Mouse (Mus musculus): ENCODE data around the gene Acss2. TPM values are rescaled to one million over a fixed set of nuclear protein-coding genes. Genes with fewer than 3 reads are reported as not detected.

Acss2 gene
- polyA plus RNA-seq, 2 experiments, result 13.3 to 15.0 TPM

DNA sequence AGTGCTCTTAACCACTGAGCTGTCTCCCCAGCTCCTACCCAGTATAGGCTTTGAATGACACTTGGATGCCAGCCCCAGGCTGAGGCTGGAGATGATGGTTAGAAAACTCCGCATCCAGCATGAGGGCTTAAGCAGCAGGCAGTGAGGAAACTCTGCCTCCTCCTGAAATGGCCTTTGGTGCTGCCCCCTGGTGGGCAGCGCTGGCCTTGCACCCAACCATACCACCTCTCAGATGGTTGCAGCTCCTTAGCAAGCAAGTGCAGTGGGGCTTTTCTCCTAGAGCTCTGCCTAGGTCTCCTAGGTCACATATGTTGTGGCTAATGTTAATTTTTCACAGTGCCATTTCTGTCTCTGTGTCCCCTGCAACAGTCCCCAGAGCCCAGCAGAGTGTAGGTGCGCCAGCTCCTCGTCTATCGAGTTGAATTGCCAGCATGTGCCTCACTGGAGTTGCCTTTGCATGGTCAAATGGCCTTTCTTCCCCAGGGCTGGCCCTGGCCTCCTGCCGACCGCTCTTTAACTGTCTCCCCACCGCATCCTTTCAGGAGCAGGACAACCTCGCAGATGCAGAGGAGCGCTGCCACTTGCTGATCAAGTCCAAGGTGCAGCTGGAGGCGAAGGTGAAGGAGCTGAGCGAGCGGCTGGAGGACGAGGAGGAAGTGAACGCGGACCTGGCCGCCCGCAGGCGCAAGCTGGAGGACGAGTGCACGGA lies 109.4 kb downstream of the Acss2 start:
- ATAC-seq (ENCODE audit: low FRiP score, low read depth), result no peak
- no peak overlapping the region for H3K4me3 ChIP-seq (replicated peaks; ENCODE audit: low read length)
- H3K27ac ChIP-seq (replicated peaks; ENCODE audit: low read depth, low read length), result no peak overlapping the region
- peaks cover 56% of the 10 kb centered on the region for H3K27me3 ChIP-seq (ENCODE audit: control insufficient read depth, insufficient read depth, low read length)
- WGBS, result 53% methylated on average over 21 of the region's 21 CpGs
- peak; percentile 66 for DNase-seq (ENCODE audit: low spot score)
- H3K9me3 ChIP-seq (ENCODE audit: control insufficient read depth, low read length), result no peaks in the 10 kb centered on the region
- H3K4me2 ChIP-seq (replicated peaks; ENCODE audit: low read depth, low read length, severe bottlenecking), result no peak overlapping the region
- no peak overlapping the region for H3K9ac ChIP-seq (ENCODE audit: low read depth, low read length, severe bottlenecking)
- no peaks in the 10 kb centered on the region for H3K4me1 ChIP-seq (ENCODE audit: control insufficient read depth, insufficient read depth, low read length)
- TF ChIP-seq POLR2A (IDR thresholded peaks at IDR 0.05; ENCODE audit: borderline replicate concordance, extremely low read depth, insufficient read depth, insufficient read length), result no peak
- H3K36me3 ChIP-seq (ENCODE audit: control insufficient read depth, insufficient read depth, low read length), result peaks cover 22% of the 10 kb centered on the region

DNA sequence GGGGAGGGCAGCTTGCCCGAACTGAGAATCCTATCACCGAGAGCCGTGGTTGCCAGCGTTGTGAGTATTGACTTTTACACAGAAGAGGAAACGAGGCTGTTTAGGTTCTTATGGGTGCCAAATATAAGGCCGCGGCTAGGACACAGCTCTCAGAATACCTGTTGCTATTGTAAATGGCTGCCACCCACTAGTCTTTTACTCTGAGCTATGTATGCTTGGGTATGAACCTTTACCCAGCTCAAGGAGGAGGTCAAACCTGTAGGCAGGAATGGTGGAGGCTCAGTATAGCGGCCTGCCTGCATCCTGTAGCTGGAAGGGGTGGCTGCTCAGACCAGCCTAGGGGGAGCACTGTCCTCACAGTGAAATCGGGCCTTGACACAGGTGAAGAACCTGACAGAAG lies 110.4 kb downstream of the Acss2 start:
- WGBS, result 85% methylated on average over 9 of the region's 9 CpGs
- no peak overlapping the region for H3K9ac ChIP-seq (ENCODE audit: low read depth, low read length, severe bottlenecking)
- ATAC-seq (ENCODE audit: low FRiP score, low read depth), result no peak

DNA sequence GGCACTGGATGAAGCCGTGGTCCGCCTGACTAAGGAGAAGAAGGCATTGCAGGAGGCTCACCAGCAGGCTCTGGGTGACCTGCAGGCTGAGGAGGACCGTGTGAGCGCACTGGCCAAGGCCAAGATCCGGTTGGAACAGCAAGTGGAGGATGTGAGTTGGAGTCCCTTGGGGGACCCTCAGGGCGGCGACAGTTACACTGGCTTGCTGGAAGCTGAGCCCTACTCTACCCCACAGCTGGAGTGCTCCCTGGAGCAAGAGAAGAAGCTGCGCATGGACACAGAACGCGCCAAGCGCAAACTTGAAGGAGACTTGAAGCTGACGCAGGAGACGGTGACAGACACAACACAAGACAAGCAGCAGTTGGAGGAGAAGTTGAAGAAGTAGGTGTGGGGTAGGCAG lies 110.8 kb downstream of the Acss2 start:
- DNase-seq (ENCODE audit: low spot score), result no peak
- Histone ChIP-seq H3K9ac (ENCODE audit: low read depth, low read length, severe bottlenecking) (no peak overlapping the region), H3K4me1 (ENCODE audit: control insufficient read depth, insufficient read depth, low read length) (no peaks in the 10 kb centered on the region), H3K36me3 (ENCODE audit: control insufficient read depth, insufficient read depth, low read length) (peaks cover 36% of the 10 kb centered on the region), H3K27me3 (ENCODE audit: control insufficient read depth, insufficient read depth, low read length) (peaks cover 70% of the 10 kb centered on the region), H3K4me2 (replicated peaks; ENCODE audit: low read depth, low read length, severe bottlenecking) (no peak overlapping the region), H3K27ac (replicated peaks; ENCODE audit: low read depth, low read length) (no peak overlapping the region), H3K9me3 (ENCODE audit: control insufficient read depth, low read length) (no peaks in the 10 kb centered on the region), H3K4me3 (replicated peaks; ENCODE audit: low read length) (no peak overlapping the region)
- ATAC-seq (ENCODE audit: low FRiP score, low read depth), result no peak
- 78% methylated on average over 13 of the region's 13 CpGs for WGBS
- TF ChIP-seq POLR2A (IDR thresholded peaks at IDR 0.05; ENCODE audit: borderline replicate concordance, extremely low read depth, insufficient read depth, insufficient read length), result no peak

More for the DNA sequence above, 110.4 kb downstream of the Acss2 start:
- Histone ChIP-seq H3K9me3 (ENCODE audit: control insufficient read depth, low read length) (no peaks in the 10 kb centered on the region), H3K4me1 (ENCODE audit: control insufficient read depth, insufficient read depth, low read length) (no peaks in the 10 kb centered on the region), H3K27ac (replicated peaks; ENCODE audit: low read depth, low read length) (no peak overlapping the region), H3K4me2 (replicated peaks; ENCODE audit: low read depth, low read length, severe bottlenecking) (no peak overlapping the region), H3K36me3 (ENCODE audit: control insufficient read depth, insufficient read depth, low read length) (peaks cover 31% of the 10 kb centered on the region), H3K27me3 (ENCODE audit: control insufficient read depth, insufficient read depth, low read length) (peaks cover 66% of the 10 kb centered on the region), H3K4me3 (replicated peaks; ENCODE audit: low read length) (no peak overlapping the region)
- TF ChIP-seq POLR2A (IDR thresholded peaks at IDR 0.05; ENCODE audit: borderline replicate concordance, extremely low read depth, insufficient read depth, insufficient read length), result no peak
- no peak for DNase-seq (ENCODE audit: low spot score)

DNA sequence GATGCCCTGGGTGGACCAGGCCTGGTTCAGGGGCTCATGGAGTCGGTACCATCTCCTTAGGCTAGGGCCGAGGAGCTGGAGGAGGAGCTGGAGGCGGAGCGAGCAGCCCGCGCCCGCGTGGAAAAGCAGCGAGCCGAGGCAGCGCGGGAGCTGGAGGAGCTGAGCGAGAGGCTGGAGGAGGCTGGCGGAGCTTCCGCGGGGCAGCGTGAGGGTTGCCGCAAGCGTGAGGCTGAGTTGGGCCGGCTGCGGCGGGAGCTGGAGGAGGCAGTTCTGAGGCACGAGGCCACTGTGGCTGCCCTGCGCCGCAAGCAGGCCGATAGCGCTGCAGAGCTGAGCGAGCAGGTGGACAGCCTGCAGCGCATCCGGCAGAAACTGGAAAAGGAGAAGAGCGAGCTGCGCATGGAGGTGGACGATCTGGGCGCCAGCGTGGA lies 111.5 kb downstream of the Acss2 start:
- Histone ChIP-seq H3K9ac (ENCODE audit: low read depth, low read length, severe bottlenecking) (0 out of 2 replicates have a peak overlapping the region, but pooled peaks have one; percentile 38), H3K4me3 (replicated peaks; ENCODE audit: low read length) (peak overlapping the region; percentile 36), H3K27me3 (ENCODE audit: control insufficient read depth, insufficient read depth, low read length) (peaks cover 70% of the 10 kb centered on the region), H3K36me3 (ENCODE audit: control insufficient read depth, insufficient read depth, low read length) (peaks cover 43% of the 10 kb centered on the region), H3K4me2 (replicated peaks; ENCODE audit: low read depth, low read length, severe bottlenecking) (peak overlapping the region; percentile 69), H3K27ac (replicated peaks; ENCODE audit: low read depth, low read length) (no peak overlapping the region), H3K4me1 (ENCODE audit: control insufficient read depth, insufficient read depth, low read length) (no peaks in the 10 kb centered on the region), H3K9me3 (ENCODE audit: control insufficient read depth, low read length) (no peaks in the 10 kb centered on the region)
- DNase-seq (ENCODE audit: low spot score) (no peak), ATAC-seq (ENCODE audit: low FRiP score, low read depth) (peak; percentile 44; the same call in 1 of the 2 replicates)
- no peak for TF ChIP-seq POLR2A (IDR thresholded peaks at IDR 0.05; ENCODE audit: borderline replicate concordance, extremely low read depth, insufficient read depth, insufficient read length)
- whole genome bisulfite sequencing, result 2% methylated on average over 18 of the region's 35 CpGs

DNA sequence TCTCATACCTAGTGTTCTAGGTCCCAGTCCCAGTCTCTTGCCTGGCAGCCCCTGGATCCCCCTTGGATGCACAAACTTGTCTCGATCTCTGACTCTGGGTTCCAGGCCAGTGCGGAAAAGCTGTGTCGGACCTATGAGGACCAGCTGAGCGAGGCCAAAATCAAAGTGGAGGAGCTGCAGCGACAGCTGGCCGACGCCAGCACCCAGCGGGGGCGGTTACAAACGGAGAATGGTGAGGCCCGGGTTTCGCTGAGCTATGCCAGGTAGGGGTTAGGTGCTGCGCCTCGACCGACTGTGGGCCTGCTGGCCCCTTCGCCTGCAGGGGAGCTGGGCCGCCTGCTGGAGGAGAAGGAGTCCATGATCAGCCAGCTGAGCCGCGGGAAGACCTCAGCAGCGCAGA lies 112.4 kb downstream of the Acss2 start:
- Histone ChIP-seq H3K9ac (ENCODE audit: low read depth, low read length, severe bottlenecking) (no peak overlapping the region), H3K36me3 (ENCODE audit: control insufficient read depth, insufficient read depth, low read length) (peaks cover 52% of the 10 kb centered on the region), H3K9me3 (ENCODE audit: control insufficient read depth, low read length) (no peaks in the 10 kb centered on the region), H3K27ac (replicated peaks; ENCODE audit: low read depth, low read length) (no peak overlapping the region), H3K4me2 (replicated peaks; ENCODE audit: low read depth, low read length, severe bottlenecking) (no peak overlapping the region), H3K4me3 (replicated peaks; ENCODE audit: low read length) (no peak overlapping the region), H3K4me1 (ENCODE audit: control insufficient read depth, insufficient read depth, low read length) (no peaks in the 10 kb centered on the region), H3K27me3 (ENCODE audit: control insufficient read depth, insufficient read depth, low read length) (peaks cover 70% of the 10 kb centered on the region)
- DNase-seq (ENCODE audit: low spot score) (no peak), ATAC-seq (ENCODE audit: low FRiP score, low read depth) (no peak)
- TF ChIP-seq POLR2A (IDR thresholded peaks at IDR 0.05; ENCODE audit: borderline replicate concordance, extremely low read depth, insufficient read depth, insufficient read length), result no peak
- WGBS, result 24% methylated on average over 20 of the region's 20 CpGs
